13 mouse cellular contexts compared by ENCODE assay signal in genomic region chr3:38235033-38235735, GRCm38 (mm10).
DNase-seq lines count a peak whose midpoint lies in the region; ATAC-seq lines count a peak whose summit lies in the region.
"Had no signal": no experiment of that assay in that cellular context is flagged by ENCODE, and none has a peak within 500 bp of the region (broad histone marks: within the 10 kb centered on the region; RNA-seq: fewer than 3 reads in every experiment).

No protein-coding gene starts in this region.

- peaks cover 9% of the 10 kb centered on the region for H3K4me1 ChIP-seq in hindbrain, embryonic 16.5 days (ENCODE audit: control insufficient read depth, insufficient read depth, low read depth, low read length)
- H3K4me1 ChIP-seq in hindbrain, embryonic 14.5 days (replicated peaks; ENCODE audit: control insufficient read depth, insufficient read depth, low read length) = peaks cover 10% of the 10 kb centered on the region; the same call in 1 of the 2 replicates
- peaks cover 10% of the 10 kb centered on the region for H3K4me1 ChIP-seq in neural tube, embryonic 11.5 days (ENCODE audit: control insufficient read depth, insufficient read depth, low read length)
- H3K4me1 ChIP-seq in limb, embryonic 10.5 days = peaks cover 26% of the 10 kb centered on the region
- H3K4me1 ChIP-seq: liver, embryonic 12.5 days had no signal

- H3K4me3 ChIP-seq in hindbrain, embryonic 16.5 days (ENCODE audit: low read length) = no peak overlapping the region
- no peak overlapping the region for H3K4me3 ChIP-seq in hindbrain, embryonic 14.5 days (replicated peaks; ENCODE audit: low read length)
- H3K4me3 ChIP-seq in neural tube, embryonic 11.5 days (ENCODE audit: low read depth, low read length) = no peak overlapping the region
- no peak overlapping the region for H3K4me3 ChIP-seq in limb, embryonic 10.5 days
- H3K4me3 ChIP-seq: embryonic facial prominence, embryonic 12.5 days; liver, embryonic 12.5 days had no signal

- DNase-seq in hindbrain, embryonic 14.5 days (ENCODE audit: low spot score) = no peak
- DNase-seq in neural tube, embryonic 11.5 days (ENCODE audit: low spot score) = peak; percentile 27
- no peak for DNase-seq in neural tube, embryonic 10.5 days (ENCODE audit: extremely low spot score, low spot score)
- DNase-seq in limb, embryonic 10.5 days (ENCODE audit: low spot score) = peak; percentile 28
- DNase-seq in testis, postnatal 14 days (ENCODE audit: low spot score) = peak; percentile 2
- DNase-seq in left cerebral cortex, adult 8-10 months (ENCODE audit: low spot score in 2 of 2) = no peak
- DNase-seq: cerebellum, postnatal 10 days; kidney, postnatal 25 days; layer of hippocampus, postnatal 36 days; thymus, postnatal 25 days had no signal

- H3K4me2 ChIP-seq in hindbrain, embryonic 16.5 days (ENCODE audit: low read length) = peak overlapping the region; percentile 19; the same call in 1 of the 2 replicates
- no peak overlapping the region for H3K4me2 ChIP-seq in hindbrain, embryonic 14.5 days (replicated peaks)
- H3K4me2 ChIP-seq in neural tube, embryonic 11.5 days (ENCODE audit: low read depth) = no peak overlapping the region
- H3K4me2 ChIP-seq: embryonic facial prominence, embryonic 12.5 days; liver, embryonic 12.5 days had no signal

- H3K27me3 ChIP-seq in hindbrain, embryonic 16.5 days (replicated peaks; ENCODE audit: control insufficient read depth, insufficient read depth, low read length) = no peaks in the 10 kb centered on the region
- H3K27me3 ChIP-seq in hindbrain, embryonic 14.5 days (ENCODE audit: control insufficient read depth, insufficient read depth, low read length) = no peaks in the 10 kb centered on the region
- H3K27me3 ChIP-seq in neural tube, embryonic 11.5 days (ENCODE audit: control insufficient read depth, insufficient read depth, low read length) = no peaks in the 10 kb centered on the region
- no peaks in the 10 kb centered on the region for H3K27me3 ChIP-seq in limb, embryonic 10.5 days (ENCODE audit: low read depth, poor library complexity, severe bottlenecking)
- H3K27me3 ChIP-seq: embryonic facial prominence, embryonic 12.5 days; liver, embryonic 12.5 days had no signal

- no peak overlapping the region; the same call in 1 of the 2 replicates for H3K9ac ChIP-seq in hindbrain, embryonic 16.5 days (ENCODE audit: low read depth, low read length)
- no peak overlapping the region for H3K9ac ChIP-seq in hindbrain, embryonic 14.5 days
- no peak overlapping the region for H3K9ac ChIP-seq in neural tube, embryonic 11.5 days (ENCODE audit: low read length)
- H3K9ac ChIP-seq: embryonic facial prominence, embryonic 12.5 days; liver, embryonic 12.5 days had no signal

- no peaks in the 10 kb centered on the region for H3K36me3 ChIP-seq in hindbrain, embryonic 16.5 days (ENCODE audit: control insufficient read depth, insufficient read depth, low read length)
- H3K36me3 ChIP-seq in hindbrain, embryonic 14.5 days (replicated peaks; ENCODE audit: control insufficient read depth, insufficient read depth) = no peaks in the 10 kb centered on the region
- H3K36me3 ChIP-seq in neural tube, embryonic 11.5 days (ENCODE audit: control insufficient read depth, insufficient read depth, low read length) = no peaks in the 10 kb centered on the region
- no peaks in the 10 kb centered on the region for H3K36me3 ChIP-seq in limb, embryonic 10.5 days
- H3K36me3 ChIP-seq: embryonic facial prominence, embryonic 12.5 days; liver, embryonic 12.5 days had no signal

- WGBS in hindbrain, embryonic 16.5 days = 70% methylated on average over 18 of the region's 18 CpGs
- 66% methylated on average over 18 of the region's 18 CpGs for WGBS in hindbrain, embryonic 14.5 days
- WGBS in neural tube, embryonic 11.5 days = 78% methylated on average over 18 of the region's 18 CpGs
- WGBS in limb, embryonic 10.5 days = 85% methylated on average over 18 of the region's 18 CpGs

- no peaks in the 10 kb centered on the region for H3K9me3 ChIP-seq in hindbrain, embryonic 16.5 days (ENCODE audit: control insufficient read depth, low read length)
- no peaks in the 10 kb centered on the region for H3K9me3 ChIP-seq in hindbrain, embryonic 14.5 days (ENCODE audit: control insufficient read depth, low read length)
- no peaks in the 10 kb centered on the region for H3K9me3 ChIP-seq in neural tube, embryonic 11.5 days (ENCODE audit: control insufficient read depth, low read length)
- H3K9me3 ChIP-seq in limb, embryonic 10.5 days (replicated peaks) = no peaks in the 10 kb centered on the region
- H3K9me3 ChIP-seq: embryonic facial prominence, embryonic 12.5 days; liver, embryonic 12.5 days had no signal

- H3K27ac ChIP-seq in hindbrain, embryonic 16.5 days (ENCODE audit: low read depth, low read length) = no peak overlapping the region
- no peak overlapping the region for H3K27ac ChIP-seq in hindbrain, embryonic 14.5 days
- no peak overlapping the region for H3K27ac ChIP-seq in neural tube, embryonic 11.5 days (ENCODE audit: low read depth, low read length)
- no peak overlapping the region for H3K27ac ChIP-seq in limb, embryonic 10.5 days
- H3K27ac ChIP-seq: embryonic facial prominence, embryonic 12.5 days; liver, embryonic 12.5 days had no signal

- no peak for ATAC-seq in hindbrain, embryonic 16.5 days
- no peak for ATAC-seq in hindbrain, embryonic 14.5 days (ENCODE audit: low FRiP score)
- no peak for ATAC-seq in neural tube, embryonic 11.5 days (ENCODE audit: insufficient read depth, low FRiP score, low TSS enrichment)
- ATAC-seq: liver, embryonic 12.5 days had no signal

Comparison
In these comparisons a context has a peak if more than half of its experiments do, and no peak if none do; other contexts are left out.
1. DNase-seq: peak in neural tube, embryonic 11.5 days (single experiment), limb, embryonic 10.5 days (single experiment) and testis, postnatal 14 days (single experiment); none in hindbrain, embryonic 14.5 days (single experiment), neural tube, embryonic 10.5 days (single experiment) and left cerebral cortex, adult 8-10 months (0 of 2).